Mouse (Mus musculus) gastrocnemius, postnatal 14 days (tissue): ENCODE results near the gene Gm3159. TPM values are rescaled to one million over a fixed set of nuclear protein-coding genes. Genes with fewer than 3 reads are reported as not detected.
A peak's percentile ranks its signal among the peaks of the same experiment; 100 is the strongest.
"Not testable (repeated sequence)": the region's sequence is repeated elsewhere in the genome, so short reads cannot be mapped to it uniquely, and the experiment has no call there.

ENCODE experiments used
- DNase-seq: peaks from one replicate; pipeline ENCODE4 v3.0.0; 2021; ENCODE audit warnings: mixed read lengths
- intact Hi-C: fragments of 180-260 bp; cut with DNase I; formaldehyde crosslinking; loops from one replicate; pipeline ENCODE4 v1.15.1; 2025; ENCODE audit warnings: low total_unique reads
- long read RNA-seq, 2 experiments: library from polyadenylated mRNA; stranded (forward); transcript quantifications; one replicate each; pipeline ENCODE4 v2.0.0; 2021
- total RNA-seq, 2 experiments: library from RNA; stranded (reverse); gene quantifications; 2 replicates each; pipeline ENCODE4 v1.2.3; 2021

Gene Gm3159
- not detected for total RNA-seq
- long read RNA-seq, experiment 1 = 0 reads
- long read RNA-seq, experiment 2 = 0 reads

- DNase-seq, intact Hi-C loops: not testable (repeated sequence)
Measured at GRCm38 (mm10) chr14:4397226-4397625, at the start of gene Gm3159. Gm3159 (plus strand) TSS chr14:4397526.

DNA sequence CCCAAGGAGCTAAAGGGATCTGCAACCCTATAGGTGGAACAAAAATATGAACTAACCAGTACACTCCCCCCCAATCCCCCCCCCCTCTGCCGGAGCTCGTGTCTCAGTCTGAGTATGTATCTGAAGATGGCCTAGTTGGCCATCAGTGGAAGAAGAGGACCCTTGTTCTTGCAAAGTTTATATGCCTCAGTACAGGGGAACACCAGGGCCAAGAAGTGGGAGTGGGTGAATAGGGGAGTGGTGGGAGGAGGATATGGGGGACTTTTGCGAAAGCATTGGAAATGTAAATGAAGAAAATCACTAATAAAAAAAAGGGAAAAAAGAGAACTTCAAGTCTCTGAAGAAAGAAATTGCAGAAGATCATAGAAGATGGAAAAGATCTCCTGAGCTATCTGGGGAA lies 28.3 kb upstream of the Gm3159 start:
- intact Hi-C loops, DNase-seq: not testable (repeated sequence)

DNA sequence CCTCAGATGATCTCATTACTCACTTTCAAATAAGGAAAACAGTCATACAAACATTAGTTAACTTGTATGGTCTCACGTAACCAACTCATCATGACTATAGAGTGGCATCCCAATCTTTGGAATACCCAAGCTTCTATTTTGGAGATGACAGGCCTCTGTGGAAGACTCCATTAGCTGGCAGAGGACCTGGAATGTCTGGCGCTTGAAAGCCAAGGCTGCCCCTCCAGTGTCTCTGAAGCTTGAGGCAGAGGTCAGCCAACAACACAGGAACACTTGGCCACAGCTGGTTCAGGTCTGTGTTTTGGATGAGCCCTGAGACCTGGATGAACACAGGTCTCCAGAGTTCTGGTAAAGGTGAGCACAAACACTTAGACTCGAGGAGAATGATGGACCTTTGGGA lies 27.6 kb upstream of the Gm3159 start:
- intact Hi-C loops = not testable (repeated sequence)

DNA sequence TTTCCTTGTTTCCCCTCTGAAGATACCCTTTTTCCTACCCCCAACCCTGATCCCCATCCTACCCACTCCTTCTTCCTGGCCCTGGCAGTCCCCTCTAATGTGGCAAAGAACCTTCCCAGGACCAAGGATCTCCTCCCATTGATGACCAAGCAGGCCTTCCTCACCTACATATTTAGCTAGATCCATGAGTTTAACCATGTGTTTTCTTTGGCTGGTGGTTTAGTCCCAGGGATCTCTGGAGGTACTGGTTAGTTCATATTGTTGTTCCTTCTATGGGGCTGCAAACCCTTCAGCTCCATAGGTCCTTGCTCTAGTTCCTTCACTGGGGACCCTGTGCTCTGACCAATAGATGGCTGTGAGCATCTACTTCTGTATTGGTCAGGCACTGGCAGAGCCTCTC lies 19.5 kb upstream of the Gm3159 start:
- DNase-seq, intact Hi-C loops: not testable (repeated sequence)

More for the DNA sequence above, 27.6 kb upstream of the Gm3159 start:
- not testable (repeated sequence) for DNase-seq

DNA sequence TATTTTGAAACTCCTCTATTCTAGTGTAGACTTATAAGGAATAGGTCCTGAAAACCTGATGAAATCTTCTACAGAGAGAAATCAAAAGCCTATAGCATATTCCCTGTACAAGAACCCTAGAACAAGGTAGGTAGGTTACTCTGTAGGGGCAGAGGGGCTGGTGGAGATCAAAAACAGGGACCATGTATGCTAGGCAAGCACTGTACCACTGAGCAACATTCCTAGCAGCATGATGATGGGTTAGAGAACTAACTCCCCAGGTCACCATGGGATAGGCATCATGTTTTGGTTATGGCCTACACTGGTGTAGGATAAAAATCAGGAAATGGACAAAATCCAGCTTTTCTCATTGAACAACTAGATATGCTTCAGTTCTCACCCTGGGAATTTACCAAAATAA lies 11.7 kb upstream of the Gm3159 start:
- DNase-seq, intact Hi-C loops: not testable (repeated sequence)

- DNase-seq, intact Hi-C loops: not testable (repeated sequence)
Measured at GRCm38 (mm10) chr14:4392841-4393530, 4.3 kb upstream of the Gm3159 start.

GRCm38 (mm10) chr14:4398624-4399023 lies 1.3 kb downstream of the Gm3159 start:
- DNase-seq, intact Hi-C loops: not testable (repeated sequence)

- DNase-seq = peak; percentile 2
- intact Hi-C loops = not testable (repeated sequence)
Measured at GRCm38 (mm10) chr14:4400115-4400789, 2.9 kb downstream of the Gm3159 start.

DNA sequence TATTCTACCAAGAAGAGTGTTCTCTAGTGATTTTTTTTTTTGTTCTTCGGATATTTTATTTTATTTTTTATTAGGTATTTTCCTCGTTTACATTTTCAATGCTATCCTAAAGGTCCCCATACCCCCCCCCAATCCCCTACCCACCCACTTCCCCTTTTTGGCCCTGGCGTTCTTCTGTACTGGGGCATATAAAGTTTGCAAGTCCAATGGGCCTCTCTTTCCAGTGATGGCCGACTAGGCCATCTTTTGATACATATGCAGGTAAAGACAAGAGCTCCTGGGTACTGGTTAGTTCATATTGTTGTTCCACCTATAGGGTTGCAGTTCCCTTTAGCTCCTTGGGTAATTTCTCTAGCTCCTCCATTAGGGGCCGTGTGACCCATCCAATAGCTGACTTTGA lies 3.9 kb downstream of the Gm3159 start:
- DNase-seq, intact Hi-C loops: not testable (repeated sequence)

DNA sequence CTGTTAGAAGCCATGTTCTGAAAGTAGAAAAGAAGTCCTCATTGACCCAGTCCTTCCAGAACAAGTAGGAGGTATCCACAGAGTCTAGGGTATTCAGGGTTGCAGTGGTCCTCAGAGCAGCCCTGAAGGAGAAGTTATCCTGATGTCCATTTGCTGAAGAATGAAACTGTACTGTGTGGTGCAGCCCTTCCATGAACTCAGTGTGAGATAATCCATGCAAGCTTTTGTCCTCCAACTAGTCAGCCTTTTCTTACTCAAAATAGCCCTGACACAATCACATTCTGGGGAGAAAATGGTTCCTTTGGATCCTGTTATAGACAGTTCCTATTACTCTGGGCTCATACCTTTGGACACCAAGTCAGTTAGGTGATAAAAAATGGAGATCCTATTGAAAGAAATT lies 6.5 kb downstream of the Gm3159 start:
- intact Hi-C loops, DNase-seq: not testable (repeated sequence)

- DNase-seq, intact Hi-C loops: not testable (repeated sequence)
Measured at GRCm38 (mm10) chr14:4409939-4410338, 12.6 kb downstream of the Gm3159 start.

- peak; percentile 51 for DNase-seq
- intact Hi-C loops = not testable (repeated sequence)
Measured at GRCm38 (mm10) chr14:4414965-4415835, 17.9 kb downstream of the Gm3159 start, which contains the start of gene Gm3164. Gm3164 (plus strand) TSS chr14:4415448.

DNA sequence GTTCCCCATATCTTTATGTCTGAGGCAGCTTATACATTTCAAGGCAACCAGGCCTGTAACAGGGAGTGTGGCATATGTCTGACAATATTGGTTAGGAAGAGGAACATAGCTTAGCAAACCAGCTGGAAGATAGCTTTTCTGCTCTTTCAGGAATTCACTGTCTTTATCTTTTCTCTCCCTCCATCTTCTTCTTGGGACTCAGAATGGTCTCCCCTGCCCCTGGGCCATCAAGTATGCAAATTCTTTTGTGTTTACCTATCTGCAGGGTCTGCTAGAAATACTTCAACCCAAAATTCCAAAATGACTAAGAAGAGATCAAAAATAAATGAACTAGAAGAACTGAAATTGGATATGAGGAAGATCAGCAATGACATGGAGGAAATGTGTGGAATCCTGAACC lies 33.4 kb downstream of the Gm3159 start, which contains the start of gene Gm3173:
Gm3173 (plus strand) TSS at position 301 of the 400 bp plus-strand sequence.
- intact Hi-C loops = not testable (repeated sequence)

More for the DNA sequence above, 33.4 kb downstream of the Gm3159 start, which contains the start of gene Gm3173:
- not testable (repeated sequence) for DNase-seq

Other genes with a start within 250 kb of the Gm3159 start
- gene Gm3127, start 232.5 kb upstream of the Gm3159 start, total RNA-seq = not detected
- not detected for gene Gm2974, start 214.9 kb upstream of the Gm3159 start, total RNA-seq
- gene Gm3138, start 147.9 kb upstream of the Gm3159 start, total RNA-seq = not detected
- gene Gm3149, start 80.2 kb upstream of the Gm3159 start, total RNA-seq = not detected
- under 1 TPM in 1 of 2 experiments, not detected in 1; 0.18 TPM for gene 2610042L04Rik, start 62.8 kb upstream of the Gm3159 start, total RNA-seq
- gene Gm3164, start 17.9 kb downstream of the Gm3159 start, total RNA-seq = under 1 TPM; 0.47 to 0.49 TPM
- gene Gm3173, start 33.5 kb downstream of the Gm3159 start, total RNA-seq = not detected
- not detected for gene Gm3182, start 84.2 kb downstream of the Gm3159 start, total RNA-seq
- not detected for gene Gm3047, start 157.9 kb downstream of the Gm3159 start, total RNA-seq
- not detected for gene Gm8159, start 234.8 kb downstream of the Gm3159 start, total RNA-seq